Mouse (Mus musculus): ENCODE data around the gene Nell2. TPM values are rescaled to one million over a fixed set of nuclear protein-coding genes. Genes with fewer than 3 reads are reported as not detected.
"Not testable (repeated sequence)": the region's sequence is repeated elsewhere in the genome, so short reads cannot be mapped to it uniquely, and the experiment has no call there.

The Nell2 gene
- polyA plus RNA-seq, 1 experiment from 2014 or later = 0.18 TPM

DNA sequence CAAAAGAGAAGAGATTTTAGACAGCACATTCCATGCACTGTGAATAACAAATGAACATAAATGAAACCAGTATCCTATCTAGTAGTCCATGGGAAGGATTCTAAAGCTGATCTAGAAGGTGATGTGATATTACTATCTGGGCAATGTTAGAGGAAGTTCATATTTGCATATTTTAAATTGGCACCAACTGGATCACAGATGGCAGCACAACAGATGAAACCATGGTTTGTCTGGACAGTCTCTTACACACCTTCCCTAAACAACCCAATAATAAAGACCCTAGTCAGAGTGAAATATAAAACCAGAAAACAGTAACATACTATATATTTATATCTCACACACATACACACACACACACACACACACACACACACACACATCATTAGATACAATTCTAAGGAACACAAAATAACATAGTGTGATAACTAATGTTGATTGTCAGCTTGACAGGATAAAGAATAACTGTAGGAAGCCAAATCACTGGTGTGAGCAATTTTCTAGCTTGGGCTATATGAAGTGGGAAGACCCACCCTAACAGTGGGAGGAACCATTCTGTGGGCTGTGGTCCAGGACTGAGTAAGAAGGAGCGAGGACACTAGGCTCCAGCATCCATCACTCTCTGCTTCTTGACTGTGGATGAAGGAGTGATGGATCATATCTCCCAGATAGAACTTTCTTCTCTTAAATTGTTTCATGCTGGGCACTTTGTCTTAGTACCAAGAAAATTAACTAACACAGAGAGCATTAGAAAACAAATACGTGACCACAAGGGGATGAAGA, 268.5 kb downstream of the Nell2 start:
- Histone ChIP-seq H3K9me3 (ENCODE audit: low read length) (no peaks in the 10 kb centered on the region), H3K4me1 (ENCODE audit: insufficient read depth) (no peaks in the 10 kb centered on the region), H3K4me2 (ENCODE audit: low read depth, low read length) (no peak overlapping the region), H3K27me3 (ENCODE audit: insufficient read depth, low read length) (no peaks in the 10 kb centered on the region), H3K27ac (ENCODE audit: low read depth) (no peak overlapping the region), H3K36me3 (replicated peaks; ENCODE audit: insufficient read depth, low read length) (no peaks in the 10 kb centered on the region), H3K9ac (replicated peaks) (no peak overlapping the region), H3K4me3 (ENCODE audit: low read depth, low read length) (no peak overlapping the region)
- ATAC-seq = no peak
- 66% methylated on average over 2 of the region's 2 CpGs for WGBS (ENCODE audit: insufficient replicate concordance)
- no peak for DNase-seq
- TF ChIP-seq EP300 (IDR thresholded peaks at IDR 0.05; ENCODE audit: low read depth) = no peak
- TF ChIP-seq CTCF (IDR thresholded peaks at IDR 0.05; ENCODE audit: low read depth) = no peak

DNA sequence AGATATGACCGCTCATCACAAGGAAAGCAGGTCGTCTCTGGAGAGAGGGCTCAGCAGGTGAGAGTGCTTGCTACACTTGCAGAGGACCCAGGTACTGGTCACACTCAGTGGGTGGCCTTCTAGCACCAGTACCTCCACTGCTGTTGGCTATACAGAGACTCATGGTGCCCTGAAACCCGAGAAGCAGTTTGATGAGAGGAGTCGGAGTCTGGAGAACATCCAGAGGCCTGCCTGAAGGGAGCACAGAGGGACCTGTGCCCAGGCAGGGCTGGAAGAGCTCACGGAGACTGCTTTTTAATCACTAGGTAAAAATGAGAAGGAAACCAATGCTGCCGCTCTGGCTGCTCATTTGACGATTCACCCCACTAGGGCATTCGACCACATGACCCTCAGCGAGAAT, 271.2 kb downstream of the Nell2 start:
- DNase-seq = no peak
- Histone ChIP-seq H3K9ac (replicated peaks) (no peak overlapping the region), H3K4me3 (ENCODE audit: low read depth, low read length) (no peak overlapping the region), H3K4me2 (ENCODE audit: low read depth, low read length) (no peak overlapping the region), H3K4me1 (ENCODE audit: insufficient read depth) (no peaks in the 10 kb centered on the region), H3K36me3 (replicated peaks; ENCODE audit: insufficient read depth, low read length) (no peaks in the 10 kb centered on the region), H3K9me3 (ENCODE audit: low read length) (no peaks in the 10 kb centered on the region), H3K27ac (ENCODE audit: low read depth) (no peak overlapping the region), H3K27me3 (ENCODE audit: insufficient read depth, low read length) (no peaks in the 10 kb centered on the region)
- TF ChIP-seq EP300 (IDR thresholded peaks at IDR 0.05; ENCODE audit: low read depth) = no peak
- TF ChIP-seq CTCF (IDR thresholded peaks at IDR 0.05; ENCODE audit: low read depth) = no peak
- no peak for ATAC-seq
- WGBS (ENCODE audit: insufficient replicate concordance) = 68% methylated on average over 9 of the region's 9 CpGs

DNA sequence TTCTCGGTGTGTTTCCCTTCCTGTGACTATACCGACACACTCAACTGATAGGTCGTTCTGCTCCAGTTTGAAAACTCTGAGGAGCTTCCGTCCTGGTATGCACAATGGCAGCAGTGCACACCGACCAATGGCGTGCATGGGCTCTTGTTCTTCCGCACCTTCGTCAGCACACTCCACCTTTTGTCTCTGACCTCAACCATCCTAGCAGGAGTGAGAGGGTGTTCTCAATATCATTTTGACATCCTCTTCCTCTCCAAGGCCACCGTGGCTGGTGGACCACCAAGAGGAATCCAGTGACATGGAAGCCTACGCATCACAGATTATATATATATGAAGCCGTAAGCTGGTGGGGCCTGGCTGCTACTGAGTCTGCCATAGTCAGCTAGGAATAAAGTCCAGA, 282.8 kb downstream of the Nell2 start:
- ATAC-seq = no peak
- H3K4me1 ChIP-seq (ENCODE audit: insufficient read depth) = no peaks in the 10 kb centered on the region
- no peaks in the 10 kb centered on the region for H3K36me3 ChIP-seq (replicated peaks; ENCODE audit: insufficient read depth, low read length)
- H3K9me3 ChIP-seq (ENCODE audit: low read length) = no peaks in the 10 kb centered on the region
- H3K4me3 ChIP-seq (ENCODE audit: low read depth, low read length) = no peak overlapping the region
- no peaks in the 10 kb centered on the region for H3K27me3 ChIP-seq (ENCODE audit: insufficient read depth, low read length)
- no peak overlapping the region for H3K27ac ChIP-seq (ENCODE audit: low read depth)
- no peak for DNase-seq
- no peak overlapping the region for H3K9ac ChIP-seq (replicated peaks)
- TF ChIP-seq CTCF (IDR thresholded peaks at IDR 0.05; ENCODE audit: low read depth) (no peak), EP300 (IDR thresholded peaks at IDR 0.05; ENCODE audit: low read depth) (no peak)
- H3K4me2 ChIP-seq (ENCODE audit: low read depth, low read length) = no peak overlapping the region
- 74% methylated on average over 11 of the region's 11 CpGs for WGBS (ENCODE audit: insufficient replicate concordance)

DNA sequence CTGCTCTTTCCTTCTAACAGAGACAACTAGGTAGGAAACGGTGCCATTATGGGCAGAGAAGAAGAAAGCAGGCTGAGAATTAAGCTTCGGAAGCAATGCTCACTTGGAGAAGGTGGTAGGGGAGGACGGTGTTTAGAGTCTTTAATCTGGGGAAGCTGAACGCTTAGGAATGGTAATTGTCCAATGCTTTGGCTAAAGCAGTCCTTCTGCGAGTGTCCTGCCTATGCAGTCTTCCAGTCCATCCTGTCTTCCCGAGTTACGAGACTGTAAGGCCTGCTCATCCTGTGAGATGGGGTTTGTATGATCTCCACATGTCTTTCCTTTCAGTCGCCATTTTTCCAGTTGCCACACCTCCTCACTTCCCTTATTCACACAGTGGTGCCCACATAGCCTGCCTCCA, 284.5 kb downstream of the Nell2 start:
- WGBS (ENCODE audit: insufficient replicate concordance) = 69% methylated on average over 8 of the region's 8 CpGs
- ATAC-seq (no peak), DNase-seq (no peak)
- H3K4me2 ChIP-seq (ENCODE audit: low read depth, low read length) = no peak overlapping the region
- H3K9ac ChIP-seq (replicated peaks) = no peak overlapping the region
- no peaks in the 10 kb centered on the region for H3K36me3 ChIP-seq (replicated peaks; ENCODE audit: insufficient read depth, low read length)
- no peak overlapping the region for H3K27ac ChIP-seq (ENCODE audit: low read depth)
- no peak overlapping the region for H3K4me3 ChIP-seq (ENCODE audit: low read depth, low read length)
- no peaks in the 10 kb centered on the region for H3K9me3 ChIP-seq (ENCODE audit: low read length)
- no peaks in the 10 kb centered on the region for H3K27me3 ChIP-seq (ENCODE audit: insufficient read depth, low read length)
- TF ChIP-seq EP300 (IDR thresholded peaks at IDR 0.05; ENCODE audit: low read depth) (no peak), CTCF (IDR thresholded peaks at IDR 0.05; ENCODE audit: low read depth) (no peak)
- no peaks in the 10 kb centered on the region for H3K4me1 ChIP-seq (ENCODE audit: insufficient read depth)

DNA sequence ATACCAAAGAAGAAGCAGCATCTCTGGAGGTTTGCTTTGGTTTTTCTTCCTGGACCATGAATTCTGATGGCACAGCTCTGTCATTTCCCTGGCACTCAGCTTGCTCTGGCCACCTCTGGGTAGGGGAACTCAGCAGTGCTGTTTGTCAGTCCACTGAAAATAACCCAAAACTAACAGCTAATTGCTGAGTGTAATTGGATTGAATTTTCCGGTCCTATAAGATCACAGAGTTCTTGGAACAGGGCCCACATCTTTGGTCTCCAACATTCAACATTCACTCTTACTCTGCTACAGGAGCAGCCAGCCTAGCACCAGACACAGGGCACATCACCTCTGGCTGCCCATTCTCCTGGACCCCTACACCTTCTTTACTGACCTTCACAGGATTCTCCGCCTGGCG, 287.2 kb downstream of the Nell2 start:
- 86% methylated on average over 3 of the region's 3 CpGs for WGBS (ENCODE audit: insufficient replicate concordance)
- no peak for TF ChIP-seq CTCF (IDR thresholded peaks at IDR 0.05; ENCODE audit: low read depth)

DNA sequence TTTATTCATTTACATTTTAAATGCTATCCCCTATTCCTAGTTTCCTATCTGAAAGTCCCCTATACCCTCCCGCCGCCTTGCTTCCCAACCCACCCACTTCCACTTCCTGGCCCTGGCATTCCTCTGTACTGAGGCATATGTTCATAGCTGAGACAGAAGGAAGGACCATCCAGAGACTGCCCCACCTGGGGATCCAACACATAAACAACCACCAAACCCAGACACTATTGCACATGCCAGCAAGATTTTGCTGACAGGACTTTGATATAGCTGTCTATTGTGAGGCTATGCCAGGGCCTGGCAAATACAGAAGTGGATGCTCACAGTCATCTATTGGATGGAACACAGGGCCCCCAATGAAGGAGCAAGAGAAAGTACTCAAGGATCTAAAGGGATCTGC, 291.3 kb downstream of the Nell2 start:
- WGBS (ENCODE audit: insufficient replicate concordance) = 79% methylated on average over 2 of the region's 2 CpGs
- ATAC-seq = not testable (repeated sequence)

More for the DNA sequence above, 287.2 kb downstream of the Nell2 start:
- Histone ChIP-seq H3K9me3 (ENCODE audit: low read length) (no peaks in the 10 kb centered on the region), H3K27me3 (ENCODE audit: insufficient read depth, low read length) (no peaks in the 10 kb centered on the region), H3K4me3 (ENCODE audit: low read depth, low read length) (no peak overlapping the region), H3K4me2 (ENCODE audit: low read depth, low read length) (no peak overlapping the region), H3K9ac (replicated peaks) (no peak overlapping the region), H3K4me1 (ENCODE audit: insufficient read depth) (no peaks in the 10 kb centered on the region), H3K36me3 (replicated peaks; ENCODE audit: insufficient read depth, low read length) (no peaks in the 10 kb centered on the region), H3K27ac (ENCODE audit: low read depth) (no peak overlapping the region)
- no peak for DNase-seq
- ATAC-seq = no peak

DNA sequence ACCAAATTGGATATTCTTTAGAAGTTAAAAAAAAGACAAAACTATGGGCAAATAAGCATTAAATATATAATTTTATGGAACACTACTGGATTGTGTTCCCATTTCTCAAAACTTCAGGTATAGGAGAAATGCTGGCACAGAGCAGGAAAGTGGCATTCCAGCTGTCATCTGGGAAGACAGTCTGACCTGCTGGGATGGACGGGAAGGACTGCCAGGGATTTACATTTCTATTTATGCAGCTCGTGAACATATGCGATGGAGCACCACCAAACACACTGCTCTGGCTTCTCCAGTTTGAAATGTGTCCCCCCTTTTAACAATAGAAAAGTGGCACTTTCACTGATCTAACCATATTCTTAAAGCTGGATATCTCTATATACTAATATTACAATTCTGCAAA, 291.9 kb downstream of the Nell2 start:
- Histone ChIP-seq H3K9ac (replicated peaks) (no peak overlapping the region), H3K27ac (ENCODE audit: low read depth) (no peak overlapping the region), H3K4me2 (ENCODE audit: low read depth, low read length) (no peak overlapping the region), H3K9me3 (ENCODE audit: low read length) (no peaks in the 10 kb centered on the region), H3K27me3 (ENCODE audit: insufficient read depth, low read length) (no peaks in the 10 kb centered on the region), H3K4me3 (ENCODE audit: low read depth, low read length) (no peak overlapping the region), H3K4me1 (ENCODE audit: insufficient read depth) (no peaks in the 10 kb centered on the region), H3K36me3 (replicated peaks; ENCODE audit: insufficient read depth, low read length) (no peaks in the 10 kb centered on the region)
- DNase-seq (no peak), ATAC-seq (no peak)
- no peak for TF ChIP-seq CTCF (IDR thresholded peaks at IDR 0.05; ENCODE audit: low read depth)
- no peak for TF ChIP-seq EP300 (IDR thresholded peaks at IDR 0.05; ENCODE audit: low read depth)
- 77% methylated on average over 3 of the region's 3 CpGs for WGBS (ENCODE audit: insufficient replicate concordance)

More for the DNA sequence above, 291.3 kb downstream of the Nell2 start:
- not testable (repeated sequence) for H3K9me3 ChIP-seq (ENCODE audit: low read length); DNase-seq; H3K4me2 ChIP-seq (ENCODE audit: low read depth, low read length); H3K27me3 ChIP-seq (ENCODE audit: insufficient read depth, low read length); H3K4me1 ChIP-seq (ENCODE audit: insufficient read depth); H3K4me3 ChIP-seq (ENCODE audit: low read depth, low read length); H3K36me3 ChIP-seq (replicated peaks; ENCODE audit: insufficient read depth, low read length); H3K9ac ChIP-seq (replicated peaks); H3K27ac ChIP-seq (ENCODE audit: low read depth)

Data from liver, postnatal 0 days (tissue).